Comparison of ENCODE assay signal across 1 mouse cellular context in the genomic region with DNA sequence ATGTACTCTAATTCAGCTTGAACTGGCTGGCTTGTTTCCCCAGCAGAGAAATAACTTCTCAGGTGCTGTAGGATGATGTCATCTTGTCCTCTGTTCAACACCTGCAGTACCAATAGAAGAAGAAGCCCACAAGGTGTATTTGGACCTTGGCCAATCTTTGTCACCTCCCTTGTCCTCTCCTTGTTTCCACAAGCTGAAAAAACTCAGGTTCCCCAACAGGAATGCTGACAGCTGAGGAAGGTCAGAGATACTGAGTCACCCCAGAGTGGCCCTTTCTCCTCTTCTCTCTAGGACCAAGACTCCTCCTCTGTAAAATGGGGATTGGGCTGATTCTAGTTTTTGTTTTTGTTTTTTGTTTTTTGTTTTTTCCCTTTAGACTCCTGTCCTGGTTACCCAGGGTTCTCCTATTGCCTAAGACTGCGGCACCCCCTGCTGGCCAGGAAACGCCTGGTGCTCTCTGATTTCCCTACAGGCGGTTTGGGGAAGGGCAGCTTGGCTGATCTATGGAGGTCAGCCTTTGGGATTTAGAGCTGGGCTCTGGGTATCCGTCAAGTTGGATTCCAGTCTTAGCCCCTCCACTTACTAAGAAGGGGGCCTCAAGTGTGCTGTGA.
TF ChIP-seq lines count a peak whose summit lies in the region.

No protein-coding gene starts in this region.

TF ChIP-seq in CH12.LX, 34 proteins besides CTCF, POLR2A, EP300 and RAD21 (continued from another document):
- peak; percentile 56 for TF ChIP-seq ELF1 (IDR thresholded peaks at IDR 0.05; ENCODE audit: low read depth, low read length)
- TF ChIP-seq USF1 (IDR thresholded peaks at IDR 0.05; ENCODE audit: low read depth, low read length) = no peak
- TF ChIP-seq HCFC1 (IDR thresholded peaks at IDR 0.05; ENCODE audit: low read depth, low read length) = peak; percentile 33; the same call in 1 of the 2 replicates
- peak; percentile 100 for TF ChIP-seq ZC3H11A (IDR thresholded peaks at IDR 0.05; ENCODE audit: low read depth, low read length)
- 0 out of 2 replicates have a peak, but pooled peaks have one; percentile 31 for TF ChIP-seq NRF1 (IDR thresholded peaks at IDR 0.05; ENCODE audit: low read depth, low read length)
- TF ChIP-seq MAFK (IDR thresholded peaks at IDR 0.05; ENCODE audit: insufficient replicate concordance, low read length) = 0 out of 2 replicates have a peak, but pooled peaks have one; percentile 48
- TF ChIP-seq E2F4 (IDR thresholded peaks at IDR 0.05; ENCODE audit: insufficient replicate concordance, low read depth, low read length) = no peak
- TF ChIP-seq RCOR1 (conservative IDR thresholded peaks at IDR 0.05; ENCODE audit: low read depth, low read length) = peak; percentile 60
TF ChIP-seq in CH12.LX: peak in this region for 16.
